Mouse (Mus musculus): ENCODE results near the gene Tie1.

The Tie1 gene

DNA sequence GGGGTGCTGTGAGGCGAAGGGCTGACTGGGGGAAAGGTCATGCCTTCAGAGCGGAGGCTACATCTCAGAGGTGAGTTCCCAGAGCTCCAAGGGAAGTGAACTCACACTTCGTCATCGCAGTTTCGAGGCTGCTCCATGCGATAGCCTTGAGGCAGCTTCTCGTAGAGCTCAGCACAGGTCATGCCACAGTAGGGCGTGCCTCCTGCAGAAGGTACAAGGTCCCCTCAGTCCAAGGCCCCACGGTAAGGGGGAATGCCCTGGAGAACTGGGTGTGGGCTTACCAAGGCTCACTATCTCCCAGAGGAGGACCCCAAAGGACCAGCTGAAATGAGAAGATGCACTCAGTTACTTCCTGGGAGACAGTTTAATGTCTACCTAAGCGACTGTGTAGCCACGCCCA lies 17.2 kb downstream of the Tie1 start:
- no peak for DNase-seq (ENCODE audit: low read depth)

DNA sequence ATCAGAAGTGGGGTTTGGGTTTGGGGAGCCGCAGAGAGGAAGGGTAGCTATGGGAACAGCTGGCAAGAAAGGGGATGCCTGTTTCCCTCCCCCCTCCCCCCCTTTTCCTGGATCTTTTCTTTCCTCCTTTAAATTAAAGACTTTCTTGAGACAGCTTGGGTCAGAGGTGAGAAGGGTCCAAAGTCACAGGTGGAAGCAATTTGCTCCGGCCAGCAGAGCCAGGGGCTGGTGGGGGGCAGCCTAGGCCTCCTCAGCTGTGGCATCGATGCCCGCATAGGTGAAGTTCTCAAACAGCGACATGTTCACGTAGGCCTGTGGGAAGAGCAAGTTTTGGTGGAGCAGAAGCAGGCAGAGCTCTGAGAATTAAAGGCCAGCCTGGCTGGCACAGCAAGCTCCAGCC lies 18.6 kb downstream of the Tie1 start:
- DNase-seq (ENCODE audit: low read depth) = no peak

GRCm38 (mm10) chr4:118465697-118466163 lies 24.1 kb downstream of the Tie1 start:
- no peak for DNase-seq (ENCODE audit: low read depth)

- no peak for DNase-seq (ENCODE audit: low read depth)
Measured at GRCm38 (mm10) chr4:118464956-118465355, 24.9 kb downstream of the Tie1 start.

- no peak for DNase-seq (ENCODE audit: low read depth)
Measured at GRCm38 (mm10) chr4:118457345-118457975, 32.4 kb downstream of the Tie1 start, which contains the start of gene Mpl. TSS of gene Mpl (minus strand) at chr4:118457513.

DNA sequence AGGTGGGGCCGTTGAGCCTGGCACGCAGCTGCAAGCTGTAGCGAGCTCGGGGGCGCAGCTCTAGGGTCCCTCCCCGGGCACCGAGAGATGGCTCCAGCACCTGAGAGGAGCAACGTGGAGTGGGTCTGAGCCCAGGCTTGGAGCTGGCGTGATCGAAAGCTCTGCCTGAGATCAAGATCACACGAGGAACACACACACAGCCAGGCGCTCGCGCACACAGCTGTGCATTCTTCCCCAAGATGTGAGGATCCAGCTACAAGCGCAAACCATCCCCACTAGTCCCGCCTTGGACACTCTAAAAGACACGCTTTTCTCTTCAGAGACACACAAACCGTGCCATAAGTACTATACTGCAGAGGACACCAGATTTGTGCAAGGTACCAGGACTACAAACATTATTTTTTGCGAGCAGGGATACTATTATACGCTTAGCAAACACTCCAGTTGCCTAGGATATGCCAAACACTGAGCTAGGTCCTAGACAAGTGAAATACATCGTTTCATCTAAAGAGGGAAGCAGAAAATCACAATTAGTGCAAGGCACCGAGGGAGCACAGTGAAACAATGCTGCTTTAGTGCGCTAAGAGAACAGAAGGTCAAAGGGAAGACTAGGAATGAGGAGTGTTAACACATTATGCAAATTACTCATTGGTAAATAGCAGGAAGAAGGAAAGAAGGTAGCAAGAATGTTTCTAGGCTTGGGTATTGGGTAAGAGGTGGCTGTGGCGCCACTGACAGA lies 43.3 kb downstream of the Tie1 start:
- DNase-seq (ENCODE audit: low read depth) = no peak

DNA sequence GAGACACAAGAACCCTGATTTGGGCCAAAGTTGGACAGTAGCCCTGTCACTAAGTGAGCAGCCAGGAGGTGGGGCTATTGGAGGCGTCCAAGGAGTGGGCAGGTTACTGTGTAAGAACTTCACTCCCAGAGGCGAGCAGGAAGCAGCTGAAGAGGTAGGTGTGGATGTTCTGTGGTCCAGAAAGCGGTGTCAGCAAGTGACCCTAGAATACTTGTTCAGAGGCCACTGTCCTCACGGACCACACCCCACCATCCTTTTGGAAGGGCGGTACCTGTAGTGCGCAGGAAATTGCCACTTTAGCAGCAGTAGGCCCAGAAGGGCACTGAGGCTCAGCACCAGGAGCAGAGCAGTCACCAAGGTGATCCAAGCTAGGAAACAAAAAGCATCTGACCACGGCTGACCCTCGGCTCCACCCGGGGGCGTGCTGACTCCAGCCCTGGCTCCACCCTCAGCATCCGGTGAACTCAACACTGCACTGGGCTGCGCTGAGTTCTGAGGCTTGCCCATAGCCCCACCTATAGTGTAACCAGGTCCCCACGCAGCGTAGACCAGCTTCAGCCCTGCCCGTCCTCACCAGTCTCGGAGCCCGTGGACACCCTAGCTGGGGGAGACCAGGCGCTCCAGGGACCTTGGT lies 44.0 kb downstream of the Tie1 start:
- no peak for DNase-seq (ENCODE audit: low read depth)

DNA sequence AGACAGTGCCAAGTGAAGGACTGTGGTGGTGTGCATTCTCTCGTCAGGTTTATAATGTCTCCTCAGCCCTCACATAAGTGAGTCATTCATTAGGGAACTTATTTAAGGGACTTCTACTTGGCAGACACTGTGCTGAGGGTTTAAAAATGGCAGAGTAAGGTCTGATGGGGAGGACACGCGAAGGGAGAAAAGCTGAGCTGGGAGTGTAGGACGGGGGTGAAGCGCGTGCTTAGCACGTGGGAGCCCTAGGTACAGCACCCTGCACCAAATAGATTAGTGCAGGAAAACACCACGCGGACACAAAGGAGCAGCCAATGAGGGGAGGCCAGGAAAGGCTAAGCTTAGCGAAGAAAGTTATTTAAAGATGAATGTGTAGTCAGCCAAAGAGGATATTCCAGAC lies 44.8 kb downstream of the Tie1 start:
- no peak for DNase-seq (ENCODE audit: low read depth)

DNA sequence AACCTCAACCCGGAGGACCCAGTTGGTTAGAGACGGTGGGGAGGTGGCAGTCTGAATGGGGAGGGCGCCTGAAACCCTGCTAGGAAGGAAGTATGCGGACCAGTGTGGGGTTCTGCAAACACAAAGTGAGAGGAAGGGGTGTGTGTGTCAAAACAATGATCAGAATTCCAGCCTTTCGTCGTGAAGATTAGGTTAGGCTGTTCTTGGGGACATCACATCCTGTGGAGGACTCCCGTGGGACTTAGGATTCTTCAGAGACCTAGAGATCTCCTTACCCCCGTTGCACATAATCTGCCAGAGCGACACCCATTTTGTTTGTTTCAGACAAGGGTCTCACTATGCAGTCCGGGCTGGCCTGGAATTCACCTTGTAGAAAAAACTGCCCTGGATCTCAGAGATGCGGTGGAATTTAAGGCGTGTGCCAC lies 52.0 kb downstream of the Tie1 start:
- DNase-seq (ENCODE audit: low read depth) = no peak

DNA sequence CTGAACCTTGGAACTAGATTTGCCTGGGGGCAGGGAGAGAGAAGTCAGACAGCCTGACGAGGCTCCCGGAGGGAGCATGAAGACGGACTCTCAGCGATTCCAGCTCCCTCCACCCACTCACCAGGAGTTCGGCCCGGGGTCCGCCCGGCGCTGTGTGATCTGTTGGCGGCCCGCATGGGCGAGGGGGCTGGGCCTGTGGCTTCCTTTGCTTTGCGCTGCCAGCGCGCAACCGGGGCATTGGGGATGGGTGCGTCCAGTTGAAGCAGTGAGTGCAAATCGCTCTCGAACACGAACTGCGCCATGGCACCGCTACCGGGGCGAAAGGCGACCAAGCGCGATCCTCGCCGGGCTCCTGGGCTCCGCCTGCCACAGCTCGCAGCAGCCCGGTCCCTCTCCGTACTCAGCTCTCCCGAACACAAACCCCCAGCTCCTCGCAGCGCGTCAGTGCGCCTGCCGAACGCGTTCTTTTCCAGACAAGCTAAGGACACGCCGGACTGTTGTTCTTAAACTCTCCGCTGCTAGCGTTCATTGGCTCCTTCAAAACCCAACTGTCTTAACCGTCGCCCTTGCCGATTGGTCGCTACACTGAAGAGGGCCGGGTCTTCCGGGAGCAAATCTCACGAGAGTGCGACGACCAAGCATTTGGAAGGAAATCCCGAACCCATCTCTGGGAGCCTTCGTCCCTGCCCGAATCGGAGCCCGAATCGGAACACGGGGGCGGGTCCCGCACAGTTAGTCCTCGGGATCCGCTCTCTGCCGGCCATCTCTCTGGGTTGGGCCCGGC lies 52.8 kb downstream of the Tie1 start, which contains the start of gene Cdc20:
Cdc20 (minus strand) TSS at position 533 of the 784 bp plus-strand sequence.
- peak; percentile 95 for DNase-seq (ENCODE audit: low read depth)

- no peak for DNase-seq (ENCODE audit: low read depth)
Measured at GRCm38 (mm10) chr4:118432332-118432731, 57.5 kb downstream of the Tie1 start.

DNA sequence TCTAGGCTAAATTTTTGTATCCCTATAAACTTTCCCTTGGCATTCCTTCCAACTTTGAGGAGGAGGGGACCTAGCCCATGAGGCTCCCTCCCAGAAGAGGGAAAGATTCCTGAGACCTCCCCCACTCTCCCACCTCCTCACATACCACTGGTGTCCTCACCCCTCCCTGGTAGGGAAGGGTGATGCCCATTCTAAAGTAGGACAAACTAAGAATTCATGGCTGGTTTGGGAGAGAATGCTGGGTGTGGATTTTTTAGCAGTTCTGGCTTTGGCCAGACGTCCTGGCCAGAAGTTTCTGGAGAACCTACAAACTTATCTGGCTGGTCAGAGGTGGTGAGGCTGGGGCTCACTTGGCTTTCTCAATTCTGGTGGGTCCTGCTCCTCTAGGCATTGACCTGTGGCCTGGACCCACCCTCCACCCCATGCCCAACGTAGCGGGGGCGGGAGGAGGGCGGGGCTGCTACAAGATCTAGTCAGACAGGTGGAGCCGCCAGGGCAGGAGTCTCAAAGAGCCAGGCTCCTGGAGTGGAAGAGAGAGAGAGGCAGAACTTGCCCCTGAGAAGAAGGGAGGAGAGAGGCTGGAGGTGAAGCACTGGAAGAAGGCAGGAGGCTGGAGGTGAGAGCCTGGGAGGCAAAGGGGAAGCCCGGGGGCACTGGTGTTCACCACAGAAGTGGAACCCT lies 60.5 kb downstream of the Tie1 start:
- DNase-seq (ENCODE audit: low read depth) = no peak

DNA sequence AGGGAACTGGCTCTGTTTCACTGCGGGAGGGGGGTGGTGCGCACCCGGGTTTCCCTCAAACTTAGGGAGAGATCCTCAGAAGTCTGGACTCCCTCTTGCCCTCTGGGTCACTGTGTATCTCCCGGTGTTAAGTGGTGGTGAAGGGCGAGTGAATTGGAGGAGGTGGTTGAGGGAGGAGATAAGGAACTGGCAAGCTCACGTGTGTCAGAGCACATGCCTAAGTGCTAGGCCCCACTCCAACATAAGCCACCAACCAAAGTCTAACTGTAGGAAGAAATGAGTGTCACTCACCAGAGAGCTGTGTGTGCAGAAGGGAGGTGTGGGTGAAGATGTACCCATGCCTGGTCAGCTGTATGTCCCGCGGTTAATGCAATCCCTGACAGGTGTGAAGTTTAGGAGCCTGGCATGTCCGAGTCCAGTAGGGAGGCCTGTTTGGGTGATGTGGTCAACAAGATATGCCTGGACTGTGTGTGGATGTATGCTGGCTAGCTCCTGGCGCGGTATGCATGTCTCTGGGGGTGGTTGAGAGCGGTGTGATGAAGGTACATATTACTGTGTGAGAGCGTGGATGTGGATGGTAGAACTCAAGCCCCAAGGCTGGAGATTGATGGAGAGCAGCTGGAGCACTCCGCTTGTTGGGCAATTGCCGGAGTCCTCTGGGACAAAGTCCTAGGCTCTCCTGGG lies 61.2 kb downstream of the Tie1 start:
- DNase-seq (ENCODE audit: low read depth) = peak; percentile 22

DNA sequence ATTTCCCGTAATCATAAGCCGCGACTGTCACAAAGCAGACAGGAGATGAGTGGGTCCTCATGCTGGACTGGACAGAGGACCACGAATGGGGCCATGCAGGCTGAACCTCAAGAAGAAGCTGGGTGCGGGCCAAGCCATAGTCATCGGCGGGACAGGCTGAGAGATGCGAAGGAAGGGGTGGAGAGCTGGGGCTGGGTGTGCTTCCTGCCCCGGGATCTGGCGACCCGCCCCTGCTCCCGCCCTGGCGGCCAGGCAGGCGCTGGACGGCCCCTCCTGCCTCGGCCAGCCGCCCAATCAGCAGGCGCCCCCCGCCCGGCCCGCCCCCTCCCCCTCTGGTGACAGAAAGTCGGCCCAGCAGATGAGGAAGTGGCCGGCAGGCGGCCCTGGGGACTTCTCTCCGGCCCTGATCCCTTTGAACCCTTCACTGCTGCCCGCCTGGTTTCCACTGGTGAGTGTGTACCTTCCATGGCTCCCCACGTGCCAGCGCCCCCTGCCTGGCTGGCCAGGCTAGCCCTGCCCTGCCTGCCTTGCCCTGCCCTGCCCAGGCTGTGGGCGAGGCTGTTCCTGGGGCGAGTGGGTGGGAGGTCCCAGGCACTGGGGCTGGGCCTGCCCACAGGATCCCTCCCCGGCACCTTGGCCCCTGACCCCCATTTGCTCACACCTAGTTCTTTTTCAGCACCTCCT lies 62.0 kb downstream of the Tie1 start, which contains the start of gene Elovl1:
Elovl1 (plus strand) TSS at position 326 of the 684 bp plus-strand sequence.
- DNase-seq (ENCODE audit: low read depth) = peak; percentile 68

DNA sequence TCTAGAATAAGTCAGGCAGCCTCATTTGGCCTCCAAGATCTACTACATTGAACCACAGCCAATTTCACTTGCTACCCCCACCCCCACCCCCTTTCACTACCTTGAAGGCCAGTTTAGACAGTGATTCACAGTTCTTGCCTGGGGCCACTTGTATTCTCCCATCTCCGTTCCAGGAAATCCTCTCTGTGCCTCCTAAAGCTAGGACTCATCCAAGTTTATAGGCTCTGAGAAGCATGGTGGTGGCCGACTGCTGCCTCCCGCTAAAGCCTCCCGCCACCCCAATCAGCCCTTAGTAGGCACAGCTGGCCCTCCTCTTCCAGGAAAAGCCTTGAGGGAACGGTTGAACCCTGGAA lies 62.5 kb downstream of the Tie1 start:
- DNase-seq (ENCODE audit: low read depth) = no peak

DNA sequence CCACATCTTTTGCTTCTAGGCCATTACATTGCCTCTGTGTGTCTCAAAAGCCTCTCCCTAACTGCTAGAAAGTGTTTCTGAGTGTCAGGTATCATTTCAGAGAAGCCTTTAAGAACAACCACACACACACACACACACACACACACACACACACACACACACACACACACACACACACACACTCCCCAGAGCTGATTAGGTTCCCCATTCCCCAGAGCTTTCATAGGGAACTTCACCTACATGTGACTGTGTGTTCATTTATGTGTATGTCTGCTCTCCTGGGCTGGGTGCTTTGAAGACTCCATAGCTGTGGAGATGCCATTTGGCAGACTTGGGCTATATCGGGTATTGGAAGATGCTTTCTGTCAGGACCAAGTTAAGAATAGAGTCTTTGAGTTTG lies 64.5 kb downstream of the Tie1 start:
- no peak for DNase-seq (ENCODE audit: low read depth)

- DNase-seq (ENCODE audit: low read depth) = no peak
Measured at GRCm38 (mm10) chr4:118424541-118425160, 65.2 kb downstream of the Tie1 start.

- DNase-seq (ENCODE audit: low read depth) = no peak
Measured at GRCm38 (mm10) chr4:118421384-118421783, 68.5 kb downstream of the Tie1 start.
